Mouse (Mus musculus) stomach, postnatal 0 days (tissue): ENCODE measurements around the gene Dab1.

Experiments
- CTCF ChIP-seq: IDR thresholded peaks from 2 replicates; pipeline ENCODE4 v1.5.1; 2016; ENCODE audit warnings: antibody characterized with exemption, low read depth, mild to moderate bottlenecking, moderate library complexity
- EP300 ChIP-seq: optimal IDR thresholded peaks from 2 replicates; pipeline ENCODE3; 2016; ENCODE audit warnings: antibody characterized with exemption

GRCm38 (mm10) chr4:104501245-104501644 lies 882.1 kb downstream of the Dab1 start:
- TF ChIP-seq EP300: no peak
- TF ChIP-seq CTCF: no peak
